Mouse (Mus musculus) MEL (cell line): ENCODE results near the gene Dlgap1. TPM values are rescaled to one million over a fixed set of nuclear protein-coding genes. Genes with fewer than 3 reads are reported as not detected.

ENCODE experiments used
- DNase-seq: peaks from one replicate; pipeline ENCODE4 v3.0.0; 2011; ENCODE audit warnings: low read depth, low spot score
- H3K27ac ChIP-seq: 2 replicates; pipeline ENCODE4 v1.5.1; 2012; ENCODE audit warnings: low read depth, mild to moderate bottlenecking, control low read depth, low read length, moderate library complexity; ENCODE audit not compliant: control insufficient read depth
- H3K27me3 ChIP-seq, 2 experiments: fragments of 150-350 bp in 1 of 2; sonication (generic) in 1 of 2; 2 replicates each; pipeline ENCODE4 v1.6.1; 2012; ENCODE audit warnings: low read length in 2 of 2, mild to moderate bottlenecking in 2 of 2, improper control_type of control experiment in 1 of 2, moderate library complexity in 1 of 2; ENCODE audit not compliant: insufficient read depth in 2 of 2, control insufficient read depth in 1 of 2
- H3K36me3 ChIP-seq, 2 experiments: 2 replicates each; pipeline ENCODE4 v1.6.1; 2012 to 2014; ENCODE audit warnings: low read length in 2 of 2, improper control_type of control experiment in 1 of 2, inconsistent platforms in 1 of 2, mild to moderate bottlenecking in 1 of 2; ENCODE audit not compliant: insufficient read depth in 2 of 2, control insufficient read depth in 1 of 2
- H3K4me1 ChIP-seq, 2 experiments: fragments of 150-350 bp in 1 of 2; sonication (generic) in 1 of 2; 2 replicates each; pipeline ENCODE4 v1.6.1; 2012; ENCODE audit warnings: low read length in 2 of 2, improper control_type of control experiment in 1 of 2, mild to moderate bottlenecking in 1 of 2; ENCODE audit not compliant: insufficient read depth in 2 of 2, control insufficient read depth in 1 of 2
- H3K4me3 ChIP-seq, 2 experiments: fragments of 150-350 bp in 1 of 2; sonication (generic) in 1 of 2; 2 replicates each; pipeline ENCODE4 v1.5.1; 2012; ENCODE audit warnings: low read depth in 2 of 2, low read length in 2 of 2, mild to moderate bottlenecking in 2 of 2, moderate library complexity in 2 of 2, control low read depth in 1 of 2, improper control_type of control experiment in 1 of 2; ENCODE audit not compliant: control insufficient read depth in 1 of 2, insufficient read depth in 1 of 2
- H3K79me2 ChIP-seq: 2 replicates; pipeline ENCODE4 v1.6.1; 2012; ENCODE audit warnings: mild to moderate bottlenecking, low read length, moderate library complexity; ENCODE audit not compliant: control insufficient read depth, poor library complexity, insufficient read depth
- H3K9ac ChIP-seq: 2 replicates; pipeline ENCODE4 v1.6.1; 2012; ENCODE audit warnings: low read depth, mild to moderate bottlenecking, control low read depth, low read length, moderate library complexity; ENCODE audit not compliant: control insufficient read depth, poor library complexity, severe bottlenecking
- H3K9me3 ChIP-seq: fragments of 150-350 bp; sonication (generic); replicated peaks from 2 replicates; pipeline ENCODE4 v1.6.1; 2012; ENCODE audit warnings: mild to moderate bottlenecking, low read length, improper control_type of control experiment, moderate library complexity; ENCODE audit not compliant: insufficient read depth
- BHLHE40 ChIP-seq: IDR thresholded peaks from 2 replicates; pipeline ENCODE4 v1.6.1; 2012; ENCODE audit warnings: low read depth, mild to moderate bottlenecking, inconsistent platforms, low read length, improper control_type of control experiment, borderline replicate concordance
- CHD1 ChIP-seq: IDR thresholded peaks from 2 replicates; pipeline ENCODE4 v1.6.1; 2012; ENCODE audit warnings: low read depth, mild to moderate bottlenecking, inconsistent platforms, low read length, improper control_type of control experiment
- CTCF ChIP-seq, 3 experiments: IDR thresholded peaks in 2 of 3; conservative IDR thresholded peaks in 1 of 3; 2 replicates each; pipeline ENCODE4 v1.5.1; 2011 to 2012; ENCODE audit warnings: low read length in 3 of 3, low read depth in 2 of 3, mild to moderate bottlenecking in 2 of 3, improper control_type of control experiment in 1 of 3, inconsistent platforms in 1 of 3, mixed read lengths in 1 of 3, moderate library complexity in 1 of 3; ENCODE audit not compliant: control insufficient read depth in 1 of 3, insufficient read depth in 1 of 3, poor library complexity in 1 of 3, severe bottlenecking in 1 of 3
- E2F4 ChIP-seq: IDR thresholded peaks from 2 replicates; pipeline ENCODE4 v1.6.1; 2011; ENCODE audit warnings: low read depth, low read length, improper control_type of control experiment, borderline replicate concordance
- ELF1 ChIP-seq: IDR thresholded peaks from 2 replicates; pipeline ENCODE4 v1.6.1; 2014; ENCODE audit warnings: low read depth, mild to moderate bottlenecking, inconsistent platforms, low read length, improper control_type of control experiment, moderate library complexity
- EP300 ChIP-seq, 2 experiments: IDR thresholded peaks; 2 replicates each; pipeline ENCODE4 v1.6.1; 2011; ENCODE audit warnings: improper control_type of control experiment in 2 of 2, low read length in 2 of 2, low read depth in 1 of 2, mild to moderate bottlenecking in 1 of 2
- ETS1 ChIP-seq: IDR thresholded peaks from 2 replicates; pipeline ENCODE4 v1.6.1; 2012; ENCODE audit warnings: low read depth, mild to moderate bottlenecking, inconsistent platforms, low read length, improper control_type of control experiment, moderate library complexity
- GATA1 ChIP-seq: IDR thresholded peaks from 2 replicates; pipeline ENCODE4 v1.6.1; 2011; ENCODE audit warnings: low read depth, low read length, improper control_type of control experiment
- HCFC1 ChIP-seq: IDR thresholded peaks from 2 replicates; pipeline ENCODE4 v1.6.1; 2012; ENCODE audit warnings: low read depth, mild to moderate bottlenecking, inconsistent platforms, low read length, improper control_type of control experiment, moderate library complexity
- JUND ChIP-seq: IDR thresholded peaks from 2 replicates; pipeline ENCODE4 v1.6.1; 2011; ENCODE audit warnings: low read depth, mild to moderate bottlenecking, improper control_type of control experiment, low read length
- KAT2A ChIP-seq: conservative IDR thresholded peaks from 2 replicates; pipeline ENCODE4 v1.6.1; 2012; ENCODE audit warnings: low read depth, low read length, improper control_type of control experiment, inconsistent platforms
- MAX ChIP-seq: IDR thresholded peaks from 2 replicates; pipeline ENCODE4 v1.6.1; 2011; ENCODE audit warnings: low read length, improper control_type of control experiment
- MAZ ChIP-seq: IDR thresholded peaks from 2 replicates; pipeline ENCODE4 v1.6.1; 2012; ENCODE audit warnings: low read depth, mild to moderate bottlenecking, inconsistent platforms, low read length, improper control_type of control experiment
- MEF2A ChIP-seq: IDR thresholded peaks from 2 replicates; pipeline ENCODE4 v1.6.1; 2014; ENCODE audit warnings: low read depth, mild to moderate bottlenecking, inconsistent platforms, low read length, improper control_type of control experiment; ENCODE audit not compliant: poor library complexity, insufficient replicate concordance, severe bottlenecking; ENCODE audit errors: extremely low read depth
- MXI1 ChIP-seq: IDR thresholded peaks from 2 replicates; pipeline ENCODE4 v1.6.1; 2011; ENCODE audit warnings: mild to moderate bottlenecking, low read depth, low read length, improper control_type of control experiment
- MYC ChIP-seq: IDR thresholded peaks from 2 replicates; pipeline ENCODE4 v1.6.1; 2011; ENCODE audit warnings: low read depth, mild to moderate bottlenecking, low read length, improper control_type of control experiment, moderate library complexity
- NELFE ChIP-seq: IDR thresholded peaks from 2 replicates; pipeline ENCODE4 v1.6.1; 2011; ENCODE audit warnings: low read depth, low read length, improper control_type of control experiment
- NRF1 ChIP-seq: IDR thresholded peaks from 2 replicates; pipeline ENCODE4 v1.6.1; 2014; ENCODE audit warnings: low read depth, mild to moderate bottlenecking, inconsistent platforms, low read length, improper control_type of control experiment, moderate library complexity; ENCODE audit not compliant: poor library complexity, insufficient read depth, severe bottlenecking
- POLR2A ChIP-seq, 2 experiments: IDR thresholded peaks; 2 replicates each; pipeline ENCODE4 v1.6.1; 2011 to 2012; ENCODE audit warnings: low read length in 2 of 2, mild to moderate bottlenecking in 2 of 2, control low read depth in 1 of 2, improper control_type of control experiment in 1 of 2, low read depth in 1 of 2, moderate library complexity in 1 of 2; ENCODE audit not compliant: control insufficient read depth in 1 of 2, insufficient read depth in 1 of 2, poor library complexity in 1 of 2
- POLR2AphosphoS2 ChIP-seq: IDR thresholded peaks from 2 replicates; pipeline ENCODE4 v1.6.1; 2011; ENCODE audit warnings: low read length, improper control_type of control experiment
- RAD21 ChIP-seq: IDR thresholded peaks from 2 replicates; pipeline ENCODE4 v1.6.1; 2011; ENCODE audit warnings: mild to moderate bottlenecking, low read depth, low read length, improper control_type of control experiment
- RCOR1 ChIP-seq: IDR thresholded peaks from 2 replicates; pipeline ENCODE4 v1.6.1; 2012; ENCODE audit warnings: low read depth, mild to moderate bottlenecking, inconsistent platforms, low read length, improper control_type of control experiment
- SIN3A ChIP-seq: IDR thresholded peaks from 2 replicates; pipeline ENCODE4 v1.6.1; 2012; ENCODE audit warnings: low read length, improper control_type of control experiment, inconsistent platforms
- SMC3 ChIP-seq: IDR thresholded peaks from 2 replicates; pipeline ENCODE4 v1.6.1; 2011; ENCODE audit warnings: low read depth, low read length, improper control_type of control experiment
- TAL1 ChIP-seq: IDR thresholded peaks from 2 replicates; pipeline ENCODE4 v1.6.1; 2012; ENCODE audit warnings: mild to moderate bottlenecking, inconsistent platforms, low read length, moderate library complexity, mixed read lengths
- TBP ChIP-seq: IDR thresholded peaks from 2 replicates; pipeline ENCODE4 v1.8.0; 2011; ENCODE audit warnings: low read depth, low read length, improper control_type of control experiment
- TCF12 ChIP-seq: IDR thresholded peaks from 2 replicates; pipeline ENCODE4 v1.6.1; 2014; ENCODE audit warnings: low read depth, mild to moderate bottlenecking, inconsistent platforms, low read length, improper control_type of control experiment, moderate library complexity
- USF1 ChIP-seq: IDR thresholded peaks from 2 replicates; pipeline ENCODE4 v1.6.1; 2014; ENCODE audit warnings: low read depth, mild to moderate bottlenecking, inconsistent platforms, low read length, improper control_type of control experiment, moderate library complexity
- USF2 ChIP-seq, 2 experiments: IDR thresholded peaks; 2 replicates each; pipeline ENCODE4 v1.6.1; 2011 to 2012; ENCODE audit warnings: improper control_type of control experiment in 2 of 2, low read length in 2 of 2, borderline replicate concordance in 1 of 2, inconsistent platforms in 1 of 2, low read depth in 1 of 2, mild to moderate bottlenecking in 1 of 2; ENCODE audit not compliant: insufficient read depth in 1 of 2
- ZC3H11A ChIP-seq: IDR thresholded peaks from 2 replicates; pipeline ENCODE4 v1.6.1; 2012; ENCODE audit warnings: low read depth, mild to moderate bottlenecking, inconsistent platforms, low read length, improper control_type of control experiment
- ZMIZ1 ChIP-seq: IDR thresholded peaks from 2 replicates; pipeline ENCODE4 v1.6.1; 2012; ENCODE audit warnings: low read depth, mild to moderate bottlenecking, inconsistent platforms, low read length, improper control_type of control experiment, moderate library complexity
- ZNF384 ChIP-seq: IDR thresholded peaks from 2 replicates; pipeline ENCODE4 v1.6.1; 2012; ENCODE audit warnings: low read depth, mild to moderate bottlenecking, inconsistent platforms, low read length, improper control_type of control experiment
- polyA plus RNA-seq, 2 experiments: library from polyadenylated mRNA; stranded (reverse) in 1 of 2; unstranded in 1 of 2; fragments of >175 nt in 1 of 2; fragments of >200 nt in 1 of 2; gene quantifications; 2 replicates each; pipeline versions ENCODE4 v1.2.1 to v1.2.4; 2012; ENCODE audit warnings: low replicate concordance in 2 of 2, low read depth in 1 of 2; ENCODE audit not compliant: insufficient read length in 2 of 2, insufficient read depth in 1 of 2, missing spikeins in 1 of 2
- total RNA-seq: library from RNA; depleted of rRNA; stranded (reverse); fragments of 300-350 nt; gene quantifications from 2 replicates; pipeline ENCODE4 v1.2.3, GENCODE M21; 2012

Dlgap1 gene
- total and polyA plus RNA-seq, 3 experiments, result 0.06 TPM; not detected in 2

DNA sequence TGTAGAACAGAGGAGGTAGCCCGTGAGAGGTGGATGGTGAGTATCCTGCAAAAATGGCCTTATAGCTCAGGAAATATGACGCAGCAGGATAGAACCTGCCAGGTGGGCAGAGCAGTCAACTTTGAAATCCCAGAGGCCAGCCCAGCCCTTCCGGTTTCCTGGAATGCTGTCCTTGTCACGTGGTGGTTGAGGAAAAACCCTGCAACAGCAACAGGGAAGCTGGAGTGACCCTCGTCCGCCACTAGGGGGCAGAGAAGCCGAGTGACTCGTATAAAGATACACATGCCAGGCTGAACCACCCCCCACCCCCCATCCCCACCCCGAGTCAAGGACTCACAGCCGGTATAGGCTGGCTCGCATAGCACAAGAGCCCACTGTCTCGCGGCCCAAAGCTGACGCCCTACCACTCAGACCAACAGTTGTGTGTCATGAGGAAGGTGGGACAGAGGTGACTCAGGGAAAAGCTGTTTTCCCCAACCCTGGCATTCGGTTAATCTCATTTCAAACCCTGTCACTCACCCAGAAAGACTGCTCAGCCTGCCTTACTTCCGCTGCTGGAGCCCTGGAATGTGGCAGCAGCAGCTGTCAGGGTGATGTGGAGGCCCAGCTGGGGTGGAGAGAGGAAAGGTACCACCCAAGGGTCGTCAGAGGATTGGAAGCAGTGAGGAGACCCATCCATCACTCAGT, 769.4 kb downstream of the Dlgap1 start:
- peaks cover 0 to 5% of the 10 kb centered on the region in 2 experiments; a peak in 1 of 4 replicates for H3K4me1 ChIP-seq
- peak overlapping the region; percentile 39; the same call in 1 of the 2 replicates for H3K9ac ChIP-seq
- DNase-seq, result peak; percentile 77
- TF ChIP-seq RCOR1, result no peak
- TF ChIP-seq JUND, result no peak
- TF ChIP-seq MAX, result peak; percentile 80
- no peak for TF ChIP-seq MAZ
- no peak for TF ChIP-seq KAT2A
- no peak for TF ChIP-seq MEF2A
- no peak for TF ChIP-seq POLR2AphosphoS2
- TF ChIP-seq NRF1, result no peak
- peak; percentile 93 for TF ChIP-seq USF1
- TF ChIP-seq CTCF (IDR thresholded peaks at IDR 0.05 in 2 of 3, conservative IDR thresholded peaks at IDR 0.05 in 1 of 3; ENCODE audit: control insufficient read depth in 1 of 3, insufficient read depth in 1 of 3, low read depth in 2 of 3, low read length in 3 of 3, poor library complexity in 1 of 3, severe bottlenecking in 1 of 3), result peak; percentile 68 to 87 (median 73)
- peak; percentile 32 for TF ChIP-seq RAD21
- no peak for TF ChIP-seq TBP
- no peak for TF ChIP-seq SIN3A
- peak; percentile 52 for TF ChIP-seq SMC3
- no peak for TF ChIP-seq TAL1
- TF ChIP-seq HCFC1, result no peak
- no peak for TF ChIP-seq NELFE
- no peak for TF ChIP-seq CHD1
- peak; percentile 53; the same call in 1 of the 2 replicates for TF ChIP-seq ELF1
- no peak for TF ChIP-seq ZNF384
- TF ChIP-seq TCF12, result no peak
- TF ChIP-seq ZC3H11A, result peak; percentile 32
- TF ChIP-seq BHLHE40, result no peak
- no peak for TF ChIP-seq ZMIZ1
- TF ChIP-seq E2F4, result no peak
- peak in 1 of 2 experiments; percentile 65; a peak in 2 of 4 replicates for TF ChIP-seq USF2 (IDR thresholded peaks at IDR 0.05; ENCODE audit: borderline replicate concordance in 1 of 2, insufficient read depth in 1 of 2, low read depth in 1 of 2, low read length in 2 of 2)
- TF ChIP-seq EP300 (IDR thresholded peaks at IDR 0.05; ENCODE audit: low read depth in 1 of 2, low read length in 2 of 2), result no peak
- peak; percentile 38; the same call in 1 of the 2 replicates for TF ChIP-seq MXI1
- TF ChIP-seq MYC, result 0 out of 2 replicates have a peak, but pooled peaks have one; percentile 52
- no peak for TF ChIP-seq GATA1
- TF ChIP-seq ETS1, result no peak
- TF ChIP-seq POLR2A (IDR thresholded peaks at IDR 0.05; ENCODE audit: control insufficient read depth in 1 of 2, insufficient read depth in 1 of 2, low read depth in 1 of 2, low read length in 2 of 2, poor library complexity in 1 of 2), result no peak
- TF ChIP-seq, all 39 proteins: peak for 10
- peaks cover 0 to 2% of the 10 kb centered on the region in 2 experiments; a peak in 1 of 4 replicates for H3K36me3 ChIP-seq
- H3K27ac ChIP-seq, result no peak overlapping the region
- H3K79me2 ChIP-seq, result no peaks in the 10 kb centered on the region
- H3K4me3 ChIP-seq, result peak overlapping the region; percentile 38 to 54
- H3K9me3 ChIP-seq, result no peaks in the 10 kb centered on the region
- peaks cover 0 to 3% of the 10 kb centered on the region in 2 experiments; a peak in 2 of 4 replicates for H3K27me3 ChIP-seq
